Mouse (Mus musculus) layer of hippocampus, postnatal 25 days (tissue): ENCODE measurements around the gene Fbxo22. TPM values are rescaled to one million over a fixed set of nuclear protein-coding genes. Genes with fewer than 3 reads are reported as not detected.

Experiments used
- total RNA-seq, 2 experiments: library from RNA; stranded (reverse); gene quantifications; 2 replicates each; pipeline ENCODE4 v1.2.3; 2021

Gene Fbxo22
- total RNA-seq, 2 experiments from 2014 or later = 32.2 to 37.4 TPM

Other genes starting within 250 kb of the Fbxo22 start
- gene Chrna5, start 228.0 kb upstream of the Fbxo22 start, total RNA-seq = 10 to 100 TPM in 1 of 2 experiments, 1 to 10 TPM in 1; 10.0 TPM
- gene Chrna3, start 182.4 kb upstream of the Fbxo22 start, total RNA-seq = under 1 TPM; 0.28 to 0.34 TPM
- gene Chrnb4, start 160.1 kb upstream of the Fbxo22 start, total RNA-seq = under 1 TPM in 1 of 2 experiments, not detected in 1; 0.20 TPM
- 10 to 100 TPM; 56.0 to 57.2 TPM for gene Ube2q2, start 60.1 kb upstream of the Fbxo22 start, total RNA-seq
- gene Nrg4, start 117.9 kb downstream of the Fbxo22 start, total RNA-seq = 1 to 10 TPM in 1 of 2 experiments, under 1 TPM in 1; 0.47 to 1.1 TPM
- 1 to 10 TPM; 5.3 to 6.9 TPM for gene Tmem266, start 118.0 kb downstream of the Fbxo22 start, total RNA-seq